Comparison of ENCODE assay signal across 25 mouse cellular contexts in genomic region chr12:35408461-35408860, GRCm38 (mm10).
DNase-seq lines count a peak whose midpoint lies in the region; ATAC-seq and TF ChIP-seq lines count a peak whose summit lies in the region.
"Had no signal": no experiment of that assay in that cellular context is flagged by ENCODE, and none has a peak within 500 bp of the region (broad histone marks: within the 10 kb centered on the region; RNA-seq: fewer than 3 reads in every experiment).

No protein-coding gene starts in this region.

- 72% methylated on average over 3 of the region's 3 CpGs for WGBS in embryonic facial prominence, embryonic 14.5 days
- 89% methylated on average over 3 of the region's 3 CpGs for WGBS in embryonic facial prominence, embryonic 10.5 days
- WGBS in heart, embryonic 12.5 days, result 45% methylated on average over 3 of the region's 3 CpGs
- WGBS in kidney, embryonic 14.5 days, result 54% methylated on average over 3 of the region's 3 CpGs
- WGBS in kidney, adult 2 months, result 69% methylated on average over 3 of the region's 3 CpGs

- TF ChIP-seq RAD21 in CH12.LX (IDR thresholded peaks at IDR 0.05; ENCODE audit: low read depth, low read length), result no peak

- no peaks in the 10 kb centered on the region for H3K9me3 ChIP-seq in embryonic facial prominence, embryonic 14.5 days (ENCODE audit: control insufficient read depth, low read length)
- H3K9me3 ChIP-seq in embryonic facial prominence, embryonic 10.5 days, result no peaks in the 10 kb centered on the region
- no peaks in the 10 kb centered on the region for H3K9me3 ChIP-seq in heart, embryonic 12.5 days (replicated peaks)
- H3K9me3 ChIP-seq in kidney, embryonic 14.5 days (ENCODE audit: control insufficient read depth, low read length), result no peaks in the 10 kb centered on the region
- no peaks in the 10 kb centered on the region for H3K9me3 ChIP-seq in CH12.LX (replicated peaks; ENCODE audit: low read length)
- H3K9me3 ChIP-seq: embryonic facial prominence, embryonic 13.5 days; limb, embryonic 12.5 days; liver, embryonic 12.5 days; midbrain, embryonic 12.5 days; neural tube, embryonic 15.5 days; stomach, embryonic 15.5 days had no signal

- H3K4me1 ChIP-seq in embryonic facial prominence, embryonic 14.5 days (ENCODE audit: control insufficient read depth, insufficient read depth, low read length), result no peaks in the 10 kb centered on the region
- no peaks in the 10 kb centered on the region for H3K4me1 ChIP-seq in embryonic facial prominence, embryonic 10.5 days
- no peaks in the 10 kb centered on the region for H3K4me1 ChIP-seq in heart, embryonic 12.5 days (replicated peaks)
- H3K4me1 ChIP-seq in kidney, embryonic 14.5 days (ENCODE audit: control insufficient read depth, insufficient read depth, low read length), result peaks cover 2% of the 10 kb centered on the region; the same call in 1 of the 2 replicates
- no peaks in the 10 kb centered on the region for H3K4me1 ChIP-seq in kidney, adult 2 months (ENCODE audit: control insufficient read depth, insufficient read depth, low read length)
- H3K4me1 ChIP-seq in CH12.LX (ENCODE audit: control insufficient read depth in 1 of 2, insufficient read depth in 2 of 2), result peaks cover 0 to 5% of the 10 kb centered on the region in 2 experiments; a peak in 2 of 4 replicates
- H3K4me1 ChIP-seq: embryonic facial prominence, embryonic 13.5 days; limb, embryonic 12.5 days; liver, embryonic 12.5 days; midbrain, embryonic 12.5 days; neural tube, embryonic 15.5 days; stomach, embryonic 15.5 days had no signal

- intact Hi-C loops in heart, postnatal 14 days (cut with DNase I), result loop anchor here (5.0 kb wide), 1 partner anchor 91 kb away; no protein-coding TSS in a partner anchor

- DNase-seq in embryonic facial prominence, embryonic 14.5 days (ENCODE audit: low spot score), result peak; percentile 42
- DNase-seq in embryonic facial prominence, embryonic 10.5 days (ENCODE audit: low spot score), result no peak
- no peak for DNase-seq in heart, postnatal 14 days
- DNase-seq in kidney, adult 2 months, result no peak
- DNase-seq in CH12.LX (ENCODE audit: extremely low read depth), result no peak
- DNase-seq: adrenal gland, postnatal 10 days; cerebellum, adult 2 months; cerebellum, postnatal 25 days; kidney, postnatal 25 days; layer of hippocampus, postnatal 36 days; lung, adult 18-20 months; lung, postnatal 14 days; right cerebral cortex, adult 18-20 months; right cerebral cortex, postnatal 4 days; thymus, postnatal 25 days had no signal

- H3K27me3 ChIP-seq in embryonic facial prominence, embryonic 14.5 days (replicated peaks; ENCODE audit: control insufficient read depth, insufficient read depth, low read length), result no peaks in the 10 kb centered on the region
- H3K27me3 ChIP-seq in embryonic facial prominence, embryonic 10.5 days (replicated peaks; ENCODE audit: low read depth, poor library complexity, severe bottlenecking), result no peaks in the 10 kb centered on the region
- no peaks in the 10 kb centered on the region for H3K27me3 ChIP-seq in heart, embryonic 12.5 days (replicated peaks)
- no peaks in the 10 kb centered on the region for H3K27me3 ChIP-seq in kidney, embryonic 14.5 days (ENCODE audit: control insufficient read depth, insufficient read depth, low read length)
- H3K27me3 ChIP-seq in kidney, adult 2 months (replicated peaks; ENCODE audit: control insufficient read depth, insufficient read depth, low read length), result no peaks in the 10 kb centered on the region
- no peaks in the 10 kb centered on the region for H3K27me3 ChIP-seq in CH12.LX (replicated peaks)
- H3K27me3 ChIP-seq: embryonic facial prominence, embryonic 13.5 days; limb, embryonic 12.5 days; liver, embryonic 12.5 days; midbrain, embryonic 12.5 days; neural tube, embryonic 15.5 days; stomach, embryonic 15.5 days had no signal

- TF ChIP-seq CTCF in kidney, adult 2 months (conservative IDR thresholded peaks at IDR 0.05; ENCODE audit: insufficient read depth, insufficient read length, low read depth, low read length), result no peak
- no peak for TF ChIP-seq CTCF in CH12.LX (conservative IDR thresholded peaks at IDR 0.05 in 1 of 2, IDR thresholded peaks at IDR 0.05 in 1 of 2; ENCODE audit: low read depth in 2 of 2, low read length in 2 of 2)

- no peak for TF ChIP-seq POLR2A in kidney, adult 2 months (IDR thresholded peaks at IDR 0.05; ENCODE audit: low read depth, low read length)
- TF ChIP-seq POLR2A in CH12.LX (IDR thresholded peaks at IDR 0.05; ENCODE audit: low read depth, low read length), result no peak

- no peak overlapping the region for H3K9ac ChIP-seq in embryonic facial prominence, embryonic 14.5 days (ENCODE audit: low read depth, low read length)
- H3K9ac ChIP-seq in heart, embryonic 12.5 days, result no peak overlapping the region
- H3K9ac ChIP-seq in kidney, embryonic 14.5 days (ENCODE audit: low read depth, low read length), result no peak overlapping the region
- no peak overlapping the region for H3K9ac ChIP-seq in CH12.LX (ENCODE audit: insufficient read depth, low read depth)
- H3K9ac ChIP-seq: embryonic facial prominence, embryonic 13.5 days; limb, embryonic 12.5 days; liver, embryonic 12.5 days; midbrain, embryonic 12.5 days; neural tube, embryonic 15.5 days; stomach, embryonic 15.5 days had no signal

- H3K4me2 ChIP-seq in embryonic facial prominence, embryonic 14.5 days (ENCODE audit: low read depth, low read length), result no peak overlapping the region
- no peak overlapping the region for H3K4me2 ChIP-seq in heart, embryonic 12.5 days
- H3K4me2 ChIP-seq in kidney, embryonic 14.5 days (replicated peaks; ENCODE audit: low read depth, low read length), result no peak overlapping the region
- H3K4me2 ChIP-seq in CH12.LX (ENCODE audit: insufficient read depth, low read depth, poor library complexity, severe bottlenecking), result peak overlapping the region; percentile 67; the same call in 1 of the 2 replicates
- H3K4me2 ChIP-seq: embryonic facial prominence, embryonic 13.5 days; limb, embryonic 12.5 days; liver, embryonic 12.5 days; midbrain, embryonic 12.5 days; neural tube, embryonic 15.5 days; stomach, embryonic 15.5 days had no signal

- ATAC-seq in embryonic facial prominence, embryonic 14.5 days (ENCODE audit: low read depth), result no peak
- peak; percentile 66 for ATAC-seq in heart, embryonic 12.5 days (ENCODE audit: insufficient number of reproducible peaks, low FRiP score)
- ATAC-seq in kidney, embryonic 14.5 days (ENCODE audit: low FRiP score, low TSS enrichment), result peak; percentile 64; the same call in 1 of the 2 replicates
- ATAC-seq: hindbrain, postnatal 0 days; intestine, embryonic 16.5 days; liver, embryonic 12.5 days had no signal

- in situ Hi-C loops in CH12.LX (cut with MboI; ENCODE audit: low pct_ligation_motif_present, low pct_unique_long_range_greater_than_20kb, low sequenced_read_pairs), result no loop called here

- H3K79me2 ChIP-seq in CH12.LX (replicated peaks; ENCODE audit: control insufficient read depth, extremely low read depth, insufficient read depth, poor library complexity, severe bottlenecking), result no peaks in the 10 kb centered on the region

- H3K4me3 ChIP-seq in embryonic facial prominence, embryonic 14.5 days (ENCODE audit: low read depth, low read length), result no peak overlapping the region
- H3K4me3 ChIP-seq in embryonic facial prominence, embryonic 10.5 days, result no peak overlapping the region
- H3K4me3 ChIP-seq in heart, embryonic 12.5 days, result no peak overlapping the region
- no peak overlapping the region for H3K4me3 ChIP-seq in kidney, embryonic 14.5 days (ENCODE audit: low read length)
- no peak overlapping the region for H3K4me3 ChIP-seq in kidney, adult 2 months (ENCODE audit: insufficient read depth, low read depth, low read length)
- no peak overlapping the region for H3K4me3 ChIP-seq in CH12.LX (replicated peaks in 1 of 3; ENCODE audit: low read depth in 2 of 3, low read length in 2 of 3, poor library complexity in 1 of 3)
- H3K4me3 ChIP-seq: embryonic facial prominence, embryonic 13.5 days; limb, embryonic 12.5 days; liver, embryonic 12.5 days; midbrain, embryonic 12.5 days; neural tube, embryonic 15.5 days; stomach, embryonic 15.5 days had no signal

- H3K36me3 ChIP-seq in embryonic facial prominence, embryonic 14.5 days (ENCODE audit: control insufficient read depth, insufficient read depth, low read length), result no peaks in the 10 kb centered on the region
- H3K36me3 ChIP-seq in embryonic facial prominence, embryonic 10.5 days (replicated peaks), result no peaks in the 10 kb centered on the region
- H3K36me3 ChIP-seq in heart, embryonic 12.5 days, result no peaks in the 10 kb centered on the region
- no peaks in the 10 kb centered on the region for H3K36me3 ChIP-seq in kidney, embryonic 14.5 days (ENCODE audit: control insufficient read depth, insufficient read depth, low read length)
- no peaks in the 10 kb centered on the region for H3K36me3 ChIP-seq in kidney, adult 2 months (ENCODE audit: control insufficient read depth, insufficient read depth, low read length)
- H3K36me3 ChIP-seq in CH12.LX (replicated peaks in 1 of 2; ENCODE audit: control insufficient read depth in 1 of 2, insufficient read depth in 1 of 2, low read length in 1 of 2), result no peaks in the 10 kb centered on the region
- H3K36me3 ChIP-seq: embryonic facial prominence, embryonic 13.5 days; limb, embryonic 12.5 days; liver, embryonic 12.5 days; midbrain, embryonic 12.5 days; neural tube, embryonic 15.5 days; stomach, embryonic 15.5 days had no signal

- no peak for TF ChIP-seq EP300 in CH12.LX (IDR thresholded peaks at IDR 0.05; ENCODE audit: low read length)

- H3K27ac ChIP-seq in embryonic facial prominence, embryonic 14.5 days (replicated peaks; ENCODE audit: low read depth, low read length), result 0 out of 2 replicates have a peak overlapping the region, but pooled peaks have one; percentile 8
- no peak overlapping the region for H3K27ac ChIP-seq in embryonic facial prominence, embryonic 10.5 days (replicated peaks)
- peak overlapping the region; percentile 75 for H3K27ac ChIP-seq in heart, embryonic 12.5 days (ENCODE audit: poor library complexity, severe bottlenecking)
- peak overlapping the region; percentile 79 for H3K27ac ChIP-seq in kidney, embryonic 14.5 days (ENCODE audit: low read depth, low read length)
- no peak overlapping the region for H3K27ac ChIP-seq in kidney, adult 2 months (ENCODE audit: insufficient read depth, low read depth, low read length)
- H3K27ac ChIP-seq in CH12.LX (ENCODE audit: insufficient read depth, low read depth), result no peak overlapping the region
- H3K27ac ChIP-seq: embryonic facial prominence, embryonic 13.5 days; hindbrain, postnatal 0 days; limb, embryonic 12.5 days; liver, embryonic 12.5 days; midbrain, embryonic 12.5 days; neural tube, embryonic 15.5 days; stomach, embryonic 15.5 days had no signal

- dilution Hi-C loops in CH12.LX (cut with MboI; ENCODE audit: extremely low pct_ligation_motif_present, extremely low pct_unique_long_range_greater_than_20kb, low sequenced_read_pairs), result no loop called here

TF ChIP-seq in CH12.LX, 34 proteins besides CTCF, POLR2A, EP300 and RAD21:
- TF ChIP-seq MAFK (IDR thresholded peaks at IDR 0.05; ENCODE audit: insufficient replicate concordance, low read length), result no peak
TF ChIP-seq in CH12.LX: peak in this region for 0.

Comparison
In these comparisons a context has a peak if more than half of its experiments do, and no peak if none do; other contexts are left out.
1. H3K27ac ChIP-seq: peak in embryonic facial prominence, embryonic 14.5 days (single experiment), heart, embryonic 12.5 days (single experiment) and kidney, embryonic 14.5 days (single experiment); none in embryonic facial prominence, embryonic 10.5 days (single experiment), kidney, adult 2 months (single experiment) and CH12.LX (single experiment).